Mouse (Mus musculus) CD4-positive helper T cell, adult 2 months (primary cell): Measurements from ENCODE around the gene Sctr.

Experiments
- DNase-seq: peaks from one replicate; pipeline ENCODE4 v3.0.0-alpha.2; 2012; ENCODE audit warnings: low read depth, missing footprints, low spot score

Gene Sctr

DNA sequence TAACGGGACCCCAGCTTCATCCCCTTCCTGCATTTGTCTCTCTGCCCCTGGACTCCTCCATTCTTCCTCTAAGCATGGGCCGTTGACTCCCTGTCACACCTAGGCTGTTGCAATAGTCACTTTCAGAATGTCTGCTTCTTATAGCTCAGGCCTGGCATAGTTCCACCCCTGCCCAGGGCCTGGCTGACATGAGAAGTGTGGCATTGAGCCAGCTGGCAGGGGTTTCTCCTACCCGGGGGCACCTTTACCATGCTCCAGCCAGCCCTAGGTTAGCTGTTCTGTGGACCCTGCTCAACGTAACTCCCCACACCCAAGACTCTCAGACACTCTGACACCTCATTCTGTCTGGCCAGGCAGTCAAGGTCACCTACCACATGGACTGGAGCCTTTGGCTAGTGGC lies 21.0 kb downstream of the Sctr start:
- DNase-seq: no peak

DNA sequence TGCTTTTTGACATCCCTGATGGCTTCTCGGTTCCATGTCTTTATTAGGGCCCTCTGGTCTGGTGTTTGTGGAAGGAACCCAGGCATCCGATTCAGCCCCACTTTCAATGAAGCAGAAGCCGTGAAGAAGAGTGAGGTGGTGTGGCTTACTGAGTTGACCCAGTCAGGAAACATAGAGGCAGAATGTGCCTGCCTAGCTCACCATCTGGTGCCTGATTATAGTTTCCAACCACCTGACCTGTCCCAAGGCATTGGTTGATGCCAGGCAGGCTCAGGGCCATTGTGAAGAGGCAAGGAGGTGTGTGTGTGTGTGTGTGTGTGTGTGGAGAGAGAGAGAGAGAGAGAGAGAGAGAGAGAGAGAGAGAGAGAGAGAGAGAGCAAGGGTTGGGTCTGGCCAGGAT lies 23.8 kb downstream of the Sctr start:
- no peak for DNase-seq

DNA sequence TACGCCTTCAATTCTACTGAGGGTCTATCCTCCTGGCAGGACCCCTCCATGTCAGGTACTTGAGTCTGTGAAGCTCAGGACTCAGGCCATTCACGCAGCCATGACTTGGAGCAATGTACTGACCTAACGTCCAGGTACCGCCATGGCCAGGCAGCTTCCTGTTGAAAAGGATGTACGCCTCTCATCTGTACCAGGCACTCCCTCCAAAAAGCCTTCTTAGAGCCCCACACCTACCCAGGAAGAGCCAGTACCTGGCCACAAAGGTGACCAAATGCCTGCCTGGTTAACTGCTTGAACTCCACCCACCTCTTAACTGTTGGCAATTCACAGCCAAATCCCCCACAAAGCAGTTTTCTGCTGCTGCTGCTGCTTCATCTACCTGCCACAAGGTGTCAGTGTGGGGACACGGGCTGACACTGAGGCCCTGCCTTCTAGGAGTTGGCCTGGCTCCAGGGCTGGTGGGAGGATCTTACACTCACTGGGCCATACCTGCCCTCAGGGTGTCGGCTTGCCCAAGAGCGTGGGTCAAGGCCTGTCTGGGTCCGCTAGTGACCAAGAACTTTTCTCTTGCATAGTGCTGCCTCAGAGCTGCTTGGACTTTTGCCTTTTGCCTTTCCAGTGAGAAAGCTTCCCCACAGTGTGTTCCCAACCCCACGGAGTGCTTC lies 26.2 kb downstream of the Sctr start:
- DNase-seq: peak; percentile 79

DNA sequence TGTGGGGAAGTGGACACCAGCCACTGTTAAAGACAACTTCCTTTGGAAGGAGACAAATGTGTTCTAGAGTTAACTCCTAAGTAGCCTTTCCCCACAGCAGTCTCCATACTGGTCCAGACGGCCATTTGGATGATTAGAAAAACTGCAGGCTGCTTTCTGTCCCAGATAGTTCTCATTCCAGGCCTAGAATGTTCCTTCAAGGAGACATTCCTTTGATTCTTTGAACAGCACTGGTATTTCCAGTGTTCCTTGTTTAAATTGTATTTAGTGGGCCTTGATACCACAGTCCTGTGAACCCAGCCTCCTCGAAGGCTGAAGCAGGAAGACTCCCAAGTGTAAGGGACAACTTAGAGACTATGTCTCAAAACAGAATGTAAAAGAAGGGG lies 26.8 kb downstream of the Sctr start:
- no peak for DNase-seq

DNA sequence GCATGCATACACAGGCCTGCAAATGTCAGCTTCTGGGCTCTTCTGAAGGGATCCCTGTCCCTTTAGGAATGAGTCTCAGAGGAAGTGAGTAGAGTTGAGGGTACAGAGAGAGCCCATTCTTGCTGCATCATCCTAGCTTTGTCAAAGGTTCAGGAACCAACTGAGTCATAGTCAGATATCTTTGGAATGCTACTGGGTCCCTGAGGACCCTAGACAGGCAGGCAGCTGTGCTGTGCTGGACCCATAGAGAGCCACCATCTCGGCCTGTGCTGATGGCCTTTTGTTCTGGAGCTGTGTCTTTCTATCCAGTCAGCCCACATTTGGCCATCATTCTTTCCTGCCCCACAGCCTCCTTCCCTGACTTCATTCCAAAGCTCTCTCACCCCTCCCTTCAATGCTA lies 28.1 kb downstream of the Sctr start:
- DNase-seq: no peak

DNA sequence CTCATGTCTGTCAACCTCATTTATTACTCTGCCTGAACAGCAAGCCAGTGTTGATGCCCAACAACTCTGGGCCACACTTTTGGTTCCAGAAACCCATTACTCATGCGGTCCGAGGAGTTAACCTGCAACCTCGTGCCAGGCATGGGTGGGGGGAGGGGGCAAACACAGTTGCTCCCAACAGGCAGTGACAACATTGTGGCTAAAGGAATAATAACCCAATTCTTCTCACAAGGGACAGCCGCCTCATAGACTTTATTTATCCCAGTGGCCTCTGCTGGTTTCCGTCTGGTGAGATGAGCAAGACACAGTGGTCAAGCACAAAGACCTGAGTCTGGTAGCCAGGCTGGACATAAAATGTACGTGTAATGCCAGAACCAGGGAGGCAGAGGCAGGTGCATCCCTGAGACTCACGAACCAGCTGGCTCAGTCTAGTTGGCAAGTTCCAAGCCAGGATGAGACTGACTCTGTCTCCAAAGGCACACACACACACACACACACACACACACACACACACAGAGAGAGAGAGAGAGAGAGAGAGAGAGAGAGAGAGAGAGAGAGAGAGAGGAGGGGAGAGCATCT lies 28.9 kb downstream of the Sctr start:
- DNase-seq: no peak

DNA sequence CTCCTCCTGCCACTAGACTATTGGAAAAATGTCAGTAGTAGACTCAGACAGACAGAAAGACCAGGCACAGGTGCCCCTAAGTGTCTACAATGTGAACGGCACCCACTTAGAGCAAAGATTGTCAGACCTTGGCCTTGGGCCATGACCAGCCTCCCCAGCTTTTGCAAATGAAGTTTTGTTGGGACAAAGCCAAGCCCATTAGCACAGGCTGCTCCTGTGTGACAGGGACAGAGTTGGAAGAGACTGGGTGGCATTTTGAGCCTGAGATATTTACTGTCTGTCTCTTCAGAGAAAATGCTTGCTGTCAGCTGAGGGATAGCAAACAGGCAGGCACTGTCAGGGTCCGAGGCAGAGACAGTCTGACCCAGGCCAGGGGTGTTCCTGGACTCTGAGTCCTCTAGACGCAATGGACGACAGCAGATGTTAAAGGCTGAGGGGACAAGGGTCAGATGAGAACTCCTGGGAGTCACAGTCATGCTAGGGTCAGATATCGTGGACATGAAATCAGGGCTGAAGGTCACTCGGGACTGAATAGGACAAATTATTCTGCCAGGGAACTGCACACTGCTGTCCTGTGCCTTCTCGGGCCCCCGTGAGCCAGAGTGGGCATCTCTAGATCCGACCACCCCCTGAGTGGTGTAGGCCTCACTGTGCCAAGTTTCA lies 30.5 kb downstream of the Sctr start:
- no peak for DNase-seq

DNA sequence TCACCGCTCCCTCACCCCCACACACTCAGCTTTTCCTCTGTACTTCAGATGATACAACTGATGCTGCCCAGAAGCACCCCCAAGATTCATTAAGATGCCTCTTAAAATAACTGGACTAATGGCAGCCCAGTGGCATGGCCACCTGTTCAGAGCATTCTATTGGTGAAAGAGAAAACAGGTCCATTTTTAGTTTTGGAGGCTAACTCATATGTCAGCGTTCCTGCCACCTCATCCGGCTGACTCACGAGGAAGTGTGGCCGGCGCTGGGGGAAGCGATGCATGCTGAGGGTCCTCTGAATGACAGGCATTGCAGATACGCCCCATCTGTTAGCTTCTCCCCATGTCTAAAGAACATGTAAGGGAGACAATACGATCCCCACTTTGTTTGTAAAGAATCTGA lies 31.9 kb downstream of the Sctr start:
- DNase-seq: no peak

DNA sequence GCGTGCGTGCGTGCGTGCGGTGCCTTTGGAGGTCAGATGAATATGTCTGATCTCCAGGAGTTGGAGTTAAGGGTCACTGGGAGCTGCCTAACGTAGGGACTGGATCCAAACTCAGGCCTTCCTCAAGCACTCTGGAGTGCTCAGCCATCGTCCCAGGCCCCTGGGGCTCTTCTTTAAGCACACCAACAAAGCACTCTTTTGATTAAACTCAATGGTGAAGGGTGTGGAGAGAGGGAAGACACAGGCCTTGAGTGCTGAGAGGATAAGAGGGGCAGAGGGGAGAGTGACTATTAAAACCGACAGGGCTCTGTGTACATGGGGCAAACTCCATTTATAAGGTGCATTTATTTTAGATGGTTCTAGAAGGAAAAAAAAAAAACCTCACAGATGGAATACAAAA lies 35.7 kb downstream of the Sctr start:
- no peak for DNase-seq

DNA sequence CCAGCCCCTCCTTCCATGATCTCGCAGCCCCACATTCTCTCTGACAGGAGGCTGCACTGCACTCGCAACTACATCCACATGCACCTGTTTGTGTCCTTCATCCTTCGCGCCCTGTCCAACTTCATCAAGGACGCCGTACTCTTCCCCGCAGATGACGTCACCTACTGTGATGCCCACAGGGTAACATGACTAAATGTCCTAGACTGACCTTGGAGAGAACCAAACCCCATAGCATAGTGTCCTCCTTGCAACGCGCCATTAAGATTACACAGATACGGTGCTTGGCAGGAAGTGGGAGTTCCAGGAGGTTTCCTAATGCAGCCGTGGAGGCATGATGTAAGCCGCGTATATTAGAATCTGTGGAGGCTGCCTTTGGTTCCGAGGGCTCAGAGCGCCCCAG lies 37.9 kb downstream of the Sctr start:
- no peak for DNase-seq

DNA sequence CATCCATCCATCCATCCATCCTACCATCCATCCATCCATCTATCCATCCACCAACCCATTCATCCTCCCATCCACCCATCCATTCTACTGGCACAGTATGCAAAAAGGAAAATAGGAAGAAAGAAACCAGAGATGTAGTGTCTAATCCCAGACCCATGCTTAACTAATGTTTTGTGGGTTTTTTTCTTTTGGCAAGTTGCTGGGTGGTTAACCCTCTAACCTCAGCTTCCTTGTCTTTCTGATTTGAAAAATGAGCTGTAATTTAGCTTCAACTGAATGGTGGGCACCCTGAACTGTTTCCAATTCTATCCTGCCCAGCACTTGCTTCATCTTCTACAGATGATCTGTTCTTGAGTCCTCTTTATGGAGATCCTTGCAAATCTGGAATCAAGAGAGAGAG lies 40.6 kb downstream of the Sctr start:
- no peak for DNase-seq

DNA sequence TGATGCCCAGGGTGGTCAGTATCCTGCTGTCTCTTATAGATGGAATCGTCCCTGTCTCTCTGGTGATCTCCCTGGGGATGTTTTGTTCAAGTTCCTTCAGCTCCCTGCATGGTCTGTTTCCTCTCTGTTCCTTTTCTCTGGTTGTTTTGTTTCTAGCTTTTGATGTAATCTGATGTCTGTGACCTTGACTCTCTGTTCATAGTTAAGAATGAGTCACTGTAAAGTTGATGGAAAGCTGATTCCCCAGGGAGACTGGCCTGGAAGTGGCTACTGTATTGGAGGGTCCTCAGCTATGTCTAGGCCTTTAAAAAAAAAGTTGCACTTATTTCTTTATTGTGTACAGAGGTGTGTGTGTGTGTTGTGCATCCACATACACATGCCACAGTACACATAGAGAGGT lies 44.4 kb downstream of the Sctr start:
- no peak for DNase-seq

DNA sequence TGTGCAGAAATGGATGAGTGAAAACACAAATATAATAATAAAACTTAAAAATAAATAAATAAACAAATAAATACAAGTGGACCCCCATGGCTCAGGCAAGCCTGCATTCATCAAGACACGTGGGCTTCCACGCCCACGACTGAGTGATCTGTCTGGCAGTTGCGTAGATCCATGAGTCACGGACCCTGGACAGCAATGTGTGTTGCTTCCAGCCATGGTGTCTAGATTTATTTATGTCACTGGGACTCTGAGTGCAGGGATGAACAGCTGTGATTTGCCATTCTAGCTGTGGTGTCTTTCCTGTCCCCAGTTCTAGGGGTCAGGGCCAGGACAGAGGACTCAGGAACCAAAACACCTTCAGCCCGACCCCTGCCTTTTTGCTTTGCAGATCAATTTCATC lies 48.3 kb downstream of the Sctr start:
- DNase-seq: no peak

DNA sequence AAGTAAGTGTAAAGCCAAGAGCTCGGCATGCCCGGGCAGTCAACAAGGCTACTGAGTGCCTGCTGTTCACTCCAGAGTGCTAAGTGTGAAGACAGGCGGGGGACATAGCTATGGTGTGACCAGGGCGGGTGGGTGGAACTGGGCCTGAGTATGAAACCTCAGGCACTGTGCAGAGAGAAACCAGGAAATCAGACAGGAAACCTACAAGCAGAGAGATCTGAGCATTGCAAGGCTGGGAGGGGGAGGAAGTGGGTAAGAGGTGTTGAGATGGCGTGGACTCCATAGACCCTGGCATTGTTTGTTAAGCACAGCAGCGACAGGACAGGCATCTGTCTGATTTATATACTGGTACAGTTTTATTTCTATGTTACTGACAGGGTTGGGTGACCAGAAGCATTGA lies 48.8 kb downstream of the Sctr start:
- peak; percentile 84 for DNase-seq

DNA sequence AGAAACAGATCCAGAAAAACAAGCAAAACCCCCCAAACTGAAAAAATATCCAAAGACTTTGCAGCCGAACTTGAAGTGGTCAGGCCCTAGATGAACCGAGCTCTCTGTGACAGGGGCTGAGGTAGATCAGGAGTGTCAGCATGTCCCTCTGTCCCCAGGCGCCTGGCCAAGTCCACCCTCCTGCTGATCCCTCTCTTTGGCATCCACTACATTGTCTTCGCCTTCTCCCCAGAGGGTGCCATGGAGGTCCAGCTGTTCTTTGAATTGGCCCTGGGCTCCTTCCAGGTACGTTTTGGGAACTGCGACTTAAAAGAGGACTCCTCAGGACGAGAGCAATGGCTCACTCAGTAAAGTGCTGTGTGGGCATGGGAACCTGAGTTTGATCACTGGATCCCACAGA lies 49.5 kb downstream of the Sctr start:
- no peak for DNase-seq

DNA sequence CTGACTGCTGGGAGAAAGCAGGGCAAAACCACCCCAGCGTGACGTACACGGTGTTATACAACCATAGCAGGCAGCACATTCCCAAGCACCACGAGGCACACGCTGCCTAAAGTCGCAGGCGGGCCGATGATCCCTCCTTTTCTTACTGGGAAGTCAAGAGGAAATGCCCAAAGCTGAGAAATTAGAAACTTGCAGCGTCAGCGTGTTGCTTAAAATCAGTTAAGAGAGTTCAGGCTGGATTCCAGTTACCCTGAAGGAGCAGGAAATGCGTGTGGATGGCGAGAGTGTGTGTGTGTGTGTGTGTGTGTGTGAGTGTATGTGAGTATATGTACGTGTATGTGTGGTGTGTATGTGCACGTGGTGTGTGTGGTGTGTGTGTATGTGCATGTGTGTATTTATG lies 50.4 kb downstream of the Sctr start:
- DNase-seq: peak; percentile 68

DNA sequence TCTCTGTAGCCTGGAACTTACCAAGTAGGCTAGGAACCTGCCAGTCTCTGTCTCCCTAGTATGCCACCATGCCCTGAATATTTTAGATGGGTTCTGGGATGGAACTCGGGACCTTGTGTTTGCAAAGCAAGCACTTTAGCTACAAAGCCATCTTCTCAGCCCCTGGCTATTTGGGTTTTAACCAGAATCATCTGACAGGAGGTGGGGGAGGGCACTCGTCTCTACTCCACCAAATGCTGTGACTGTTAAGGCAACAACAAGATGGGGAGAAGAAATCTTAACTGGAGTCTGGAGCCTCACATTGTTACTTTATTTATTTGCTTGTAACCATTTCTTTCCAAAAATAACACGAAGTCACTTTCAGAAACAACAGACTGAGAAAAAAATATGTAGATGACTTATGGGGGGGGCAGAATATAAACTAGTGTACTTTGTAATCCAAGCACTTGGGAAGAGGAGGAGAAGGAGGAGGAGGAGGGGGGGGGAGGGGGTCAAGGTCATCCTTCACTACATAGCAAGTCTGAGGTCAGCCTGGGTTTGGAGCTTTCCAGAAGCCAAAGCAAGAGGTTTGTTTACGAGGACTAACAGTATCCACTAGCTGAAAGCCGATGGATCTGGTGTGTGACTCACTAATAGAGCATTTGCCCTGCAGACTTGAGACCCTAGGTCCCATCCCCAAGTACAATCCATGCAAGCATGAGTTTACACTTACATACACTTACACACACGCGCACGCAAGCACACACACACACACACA lies 51.2 kb downstream of the Sctr start:
- DNase-seq: no peak

DNA sequence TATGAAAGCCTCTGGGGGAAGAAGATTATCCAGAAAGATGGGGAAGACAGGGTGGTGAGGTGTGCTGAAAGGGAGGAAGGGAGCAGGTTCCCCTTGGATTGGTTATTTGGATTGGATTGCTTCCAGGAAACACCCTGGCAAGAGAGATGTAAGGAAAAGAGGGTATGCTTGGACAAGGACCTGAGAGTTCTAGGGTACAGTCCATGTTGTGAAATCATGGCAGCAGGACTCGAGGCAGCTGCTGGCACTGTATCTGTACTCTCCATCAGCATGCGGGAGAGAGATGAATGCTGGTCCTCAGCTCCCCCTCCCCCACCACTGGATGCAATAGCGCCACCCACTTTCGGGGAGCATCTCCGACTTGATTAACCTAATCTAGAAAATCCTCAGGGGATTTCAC lies 54.0 kb downstream of the Sctr start:
- no peak for DNase-seq

DNA sequence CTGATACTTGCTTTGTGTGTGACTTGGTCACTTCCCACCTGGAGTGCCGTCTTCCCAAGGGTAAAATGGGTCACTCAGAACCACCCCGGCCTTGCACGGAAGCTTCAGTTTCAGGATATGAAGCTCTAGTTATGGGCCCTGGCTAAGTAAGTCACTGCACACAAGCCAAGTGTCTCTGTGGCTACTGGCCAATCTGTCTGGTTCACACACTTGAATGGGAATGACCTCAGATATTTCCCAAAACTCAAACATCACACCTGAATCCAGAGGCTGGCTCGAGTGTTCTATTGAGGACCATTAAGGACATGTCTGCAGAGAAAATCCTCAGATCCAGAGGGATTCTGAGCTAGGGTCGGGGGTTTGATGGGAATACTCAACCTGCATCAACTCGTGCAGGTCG lies 55.5 kb downstream of the Sctr start:
- DNase-seq: no peak

DNA sequence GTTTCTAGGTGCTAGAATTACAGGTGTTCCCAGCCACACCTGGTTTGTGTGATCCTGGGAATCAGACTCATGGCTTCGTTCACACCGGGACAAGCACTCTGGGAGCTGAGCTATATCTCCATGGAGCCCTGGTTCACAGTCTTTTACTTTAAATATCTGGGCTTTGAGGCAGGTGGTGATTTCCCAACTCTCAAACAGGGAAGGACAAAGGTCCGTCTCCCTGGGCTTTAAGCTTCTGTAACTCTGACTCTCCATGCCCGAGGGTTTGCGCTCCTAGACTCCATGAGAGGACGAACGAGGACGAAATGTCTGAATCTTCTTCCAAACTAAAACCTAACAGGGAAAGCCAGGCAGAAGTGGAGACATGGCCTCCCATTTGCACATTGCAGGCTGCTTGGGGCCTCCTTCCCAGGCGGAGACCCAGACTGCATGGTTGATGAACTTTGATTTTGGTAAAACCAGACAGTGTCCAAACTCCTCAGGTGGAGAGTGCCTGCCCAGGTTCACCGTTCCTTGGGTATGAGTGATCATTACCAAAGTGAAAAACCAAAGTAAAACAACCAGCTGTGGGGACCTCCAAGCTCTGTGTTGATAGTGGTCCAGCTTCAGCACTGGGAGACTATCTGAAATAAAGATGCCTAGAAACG lies 57.5 kb downstream of the Sctr start:
- no peak for DNase-seq

DNA sequence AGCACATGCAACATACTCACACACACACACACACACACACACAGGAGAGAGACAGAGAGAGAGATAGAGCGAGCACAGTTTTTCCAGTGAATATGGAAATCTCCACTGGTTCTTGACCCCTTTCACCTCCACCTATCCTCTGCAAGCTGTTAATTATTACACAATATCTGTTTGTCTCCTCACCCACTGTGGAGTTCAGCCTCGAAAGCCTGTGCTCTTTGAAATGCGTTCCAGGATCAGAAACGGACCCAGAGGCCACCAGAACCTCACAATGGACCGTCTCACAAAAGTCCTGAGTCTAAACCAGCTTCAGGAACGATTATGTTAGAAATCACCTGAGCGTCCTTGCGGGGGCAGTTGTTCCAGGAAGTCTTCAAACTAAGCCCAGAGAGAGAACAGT lies 59.5 kb downstream of the Sctr start:
- DNase-seq: no peak

DNA sequence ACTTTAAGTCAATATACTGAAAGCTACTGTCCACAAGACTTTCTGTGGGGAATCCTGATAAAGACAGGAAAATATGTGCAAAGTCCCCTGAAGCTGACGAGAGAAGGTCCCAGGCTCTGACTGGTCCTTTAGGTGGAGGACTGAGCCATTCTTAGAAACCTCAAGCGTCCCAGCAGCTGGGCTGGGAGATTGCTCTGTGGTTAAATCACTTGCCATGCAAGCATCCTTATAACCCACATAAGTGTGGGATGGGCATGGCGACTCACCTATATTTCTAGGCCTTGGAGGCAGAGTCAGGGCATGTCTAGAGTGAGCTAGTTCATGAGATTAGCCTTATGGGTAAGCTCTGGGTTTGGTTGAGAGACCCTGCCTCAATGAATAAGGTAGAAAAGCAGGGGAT lies 59.9 kb downstream of the Sctr start:
- no peak for DNase-seq
